Mouse (Mus musculus) retina, adult 2 months (tissue): Measurements from ENCODE around the gene D130043K22Rik.

Experiments used
- DNase-seq: peaks from one replicate; pipeline ENCODE4 v3.0.0-alpha.2; 2012; ENCODE audit warnings: low read depth, low spot score

Gene D130043K22Rik

DNA sequence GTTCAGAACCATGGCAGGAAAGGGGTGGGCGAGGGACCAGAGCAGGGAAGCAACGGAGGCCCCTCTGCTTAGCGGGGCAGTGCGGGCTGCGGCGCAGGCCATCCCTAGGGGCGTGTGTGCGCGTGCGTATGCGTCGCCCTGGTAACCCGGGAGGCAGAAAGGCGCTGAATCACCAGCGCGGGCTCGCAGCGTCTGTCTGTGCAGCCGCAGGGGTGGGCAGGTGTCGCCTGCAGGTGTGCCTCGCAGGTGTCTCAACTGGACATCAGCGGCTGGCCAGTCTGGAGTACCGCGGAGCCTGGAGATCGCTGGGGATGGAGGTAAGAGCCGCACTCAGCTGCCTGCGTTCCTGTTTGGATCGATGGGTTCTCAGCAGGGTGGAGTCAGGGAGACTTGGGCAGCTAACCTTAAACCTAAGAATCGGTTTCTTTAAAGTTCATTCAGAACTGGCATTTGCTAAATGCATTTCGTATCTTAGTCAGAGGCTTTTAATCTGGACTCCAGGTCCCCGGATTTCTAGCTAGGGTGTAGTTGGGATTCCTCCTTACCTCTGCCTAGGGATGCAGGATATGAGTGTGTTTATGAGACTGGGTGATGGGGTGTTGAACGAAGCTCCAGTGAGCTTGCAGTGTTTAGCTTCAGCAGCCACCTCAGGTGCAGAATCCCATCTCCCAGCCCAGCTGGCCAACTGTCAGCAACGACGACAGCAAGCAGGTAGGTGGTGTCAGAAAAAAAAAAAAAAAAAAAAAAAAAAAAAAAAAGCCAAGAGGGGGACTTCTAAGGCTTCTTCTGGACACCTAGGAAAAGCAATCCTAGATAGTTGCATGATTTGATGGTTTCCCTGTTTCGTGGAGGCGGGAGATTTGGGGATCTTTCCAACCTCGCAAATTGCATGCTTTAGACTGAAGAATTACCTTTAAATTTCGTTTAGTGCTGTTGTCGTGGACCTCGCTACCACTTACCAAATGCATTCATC, at the start of gene D130043K22Rik:
TSS of gene D130043K22Rik (plus strand) at position 153 of the 973 bp plus-strand sequence.
- DNase-seq = no peak

- DNase-seq = no peak
Observed at GRCm38 (mm10) chr13:24798686-24799085, 46.2 kb upstream of the D130043K22Rik start.

DNA sequence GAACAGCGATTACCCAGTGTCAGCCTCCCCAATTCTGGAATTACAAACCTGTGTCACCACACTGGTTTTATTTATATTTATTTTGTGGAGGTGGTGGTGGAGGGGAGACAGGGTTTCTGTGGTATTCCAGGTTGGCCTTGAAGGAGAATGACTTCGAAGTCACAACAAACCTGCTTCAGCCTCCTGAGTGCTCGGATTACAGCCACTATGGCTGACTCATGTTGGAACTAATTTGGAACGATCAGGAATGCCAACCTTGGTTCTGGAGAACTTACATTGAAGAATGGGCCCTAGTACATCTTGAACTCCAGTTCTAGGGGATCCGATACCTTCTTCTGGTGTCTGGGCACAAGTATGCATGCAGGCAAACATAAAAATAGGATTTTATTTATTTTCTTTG, 45.6 kb upstream of the D130043K22Rik start:
- DNase-seq = no peak

DNA sequence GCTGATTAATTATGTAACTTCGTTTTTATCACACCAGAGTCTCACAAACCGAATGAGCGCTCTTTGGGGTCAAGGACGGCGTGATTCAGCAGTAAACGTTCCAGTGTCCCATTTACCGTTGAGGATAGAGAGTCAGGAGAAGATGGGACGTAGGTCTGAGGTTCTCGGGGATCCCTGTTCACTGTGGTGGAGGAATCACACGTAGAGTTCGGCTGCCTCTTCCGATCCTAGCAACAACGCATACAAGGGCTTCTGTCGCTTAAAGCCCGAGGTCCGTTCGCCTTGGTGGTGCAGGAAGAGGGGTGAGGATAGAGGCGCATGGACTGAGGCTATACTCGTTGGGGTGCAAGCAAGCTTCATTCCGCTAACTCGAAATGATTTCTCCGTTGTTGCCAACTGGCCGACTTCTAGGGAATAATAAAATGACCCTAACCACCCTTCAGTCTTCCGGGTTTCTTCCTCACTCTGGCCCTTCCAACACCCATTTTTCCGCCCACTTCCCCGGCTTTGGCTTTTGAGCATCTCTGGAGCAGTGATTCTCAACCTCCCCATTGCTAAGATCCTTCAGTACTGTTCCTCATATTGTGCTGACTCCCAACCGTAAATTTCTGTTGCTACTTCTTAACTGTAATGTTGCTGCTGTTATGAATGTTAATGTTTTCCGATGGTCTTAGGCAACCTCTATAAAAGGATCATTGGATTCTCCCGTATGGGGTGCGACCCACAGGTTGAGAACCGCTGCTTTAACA, 44.8 kb upstream of the D130043K22Rik start:
- DNase-seq = peak; percentile 23

DNA sequence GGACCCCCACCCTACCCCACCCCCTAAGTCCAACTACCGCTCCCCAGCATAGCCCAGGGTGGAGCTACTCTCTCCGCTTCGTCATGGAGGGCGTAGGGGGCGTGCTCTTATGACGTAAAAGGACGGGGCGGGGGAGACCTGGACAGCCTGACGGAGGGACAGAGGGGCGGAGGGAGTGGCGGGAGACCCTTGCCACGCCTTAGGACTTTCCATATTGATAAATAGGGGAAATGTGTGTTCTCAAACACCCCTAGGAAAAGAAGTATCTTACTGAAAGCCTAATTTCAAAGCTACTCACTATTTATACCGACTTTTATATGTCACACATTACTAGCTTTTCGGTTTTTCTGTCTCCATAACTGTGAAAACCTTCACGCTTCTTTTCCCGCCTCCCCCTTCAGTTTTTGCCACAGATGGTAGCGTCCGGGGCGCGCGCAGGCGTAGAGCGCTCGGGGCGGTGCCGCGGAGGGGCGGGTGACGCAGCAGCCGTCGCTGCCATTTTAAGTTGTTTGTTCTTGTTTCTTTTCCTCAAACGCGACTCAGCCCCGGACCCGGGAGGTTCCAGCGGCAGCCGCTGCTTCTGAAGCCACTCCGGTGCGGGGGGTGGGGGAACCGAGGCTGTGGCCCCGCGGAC, 44.1 kb upstream of the D130043K22Rik start:
- peak; percentile 95 for DNase-seq

GRCm38 (mm10) chr13:24801308-24801921, 43.5 kb upstream of the D130043K22Rik start, which contains the start of gene BC005537:
Gene BC005537, plus strand, starts transcription at chr13:24801657.
- peak; percentile 26 for DNase-seq

DNA sequence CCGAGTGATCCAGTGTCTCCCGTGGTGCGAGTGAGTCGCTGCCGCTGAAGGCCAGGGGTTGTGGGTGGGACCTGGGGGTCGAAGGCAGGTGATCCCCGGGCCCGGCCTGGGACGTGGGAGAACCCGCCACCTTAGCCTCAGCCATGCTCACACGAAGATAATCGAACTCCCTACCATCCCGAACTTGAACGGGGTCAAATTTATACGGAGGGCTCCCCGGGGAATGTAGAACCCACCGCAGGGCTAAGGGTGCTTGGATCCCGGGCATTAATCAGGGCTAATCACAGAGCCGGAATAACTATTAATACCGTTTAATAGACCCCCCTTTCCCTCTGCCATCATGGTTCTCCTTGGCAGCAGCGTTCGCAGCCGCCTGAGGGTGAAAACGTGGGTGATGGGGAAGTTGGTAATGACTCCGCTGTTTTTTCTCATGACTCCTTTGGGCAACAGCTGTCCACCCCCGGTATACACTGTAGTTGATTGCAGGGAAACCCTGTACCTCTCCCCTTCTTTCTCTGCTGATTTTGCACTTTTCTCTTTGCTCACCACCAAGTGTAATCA, 42.7 kb upstream of the D130043K22Rik start:
- DNase-seq = no peak

DNA sequence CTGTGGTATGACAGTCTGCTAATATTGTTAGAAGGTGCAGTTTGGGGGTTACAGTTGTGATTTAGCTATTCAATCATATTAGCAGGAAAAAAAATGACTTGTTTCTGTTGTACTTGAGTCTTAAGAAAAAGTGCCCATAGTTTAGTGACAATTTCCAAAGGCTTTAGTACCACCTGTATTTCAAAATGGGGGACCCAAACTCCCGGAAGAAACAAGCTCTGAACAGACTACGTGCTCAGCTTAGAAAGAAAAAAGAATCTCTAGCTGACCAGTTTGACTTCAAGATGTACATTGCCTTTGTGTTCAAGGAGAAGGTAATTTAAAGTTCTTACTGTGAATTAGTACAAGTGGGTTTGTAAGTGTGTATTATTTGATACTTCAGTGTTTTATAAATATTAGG, 41.7 kb upstream of the D130043K22Rik start:
- no peak for DNase-seq

DNA sequence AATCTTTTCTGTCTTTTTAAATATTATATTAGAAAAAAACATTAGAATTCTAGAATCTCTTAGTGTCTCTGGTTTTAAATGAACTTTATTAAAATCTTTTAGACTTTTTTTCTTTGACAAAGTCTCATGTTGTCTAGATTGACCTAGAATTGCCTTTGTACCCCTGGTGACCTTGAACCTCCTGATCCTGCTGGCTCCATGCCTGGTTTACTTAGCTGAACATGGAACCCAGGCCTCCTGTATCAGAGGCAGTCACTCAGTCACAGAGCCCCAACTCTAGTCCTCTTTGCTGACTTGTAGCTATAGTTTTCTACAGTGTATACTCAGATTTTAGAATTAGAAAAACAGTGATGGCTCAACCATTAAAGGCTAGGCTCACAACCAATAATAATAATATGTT, 38.9 kb upstream of the D130043K22Rik start:
- no peak for DNase-seq

DNA sequence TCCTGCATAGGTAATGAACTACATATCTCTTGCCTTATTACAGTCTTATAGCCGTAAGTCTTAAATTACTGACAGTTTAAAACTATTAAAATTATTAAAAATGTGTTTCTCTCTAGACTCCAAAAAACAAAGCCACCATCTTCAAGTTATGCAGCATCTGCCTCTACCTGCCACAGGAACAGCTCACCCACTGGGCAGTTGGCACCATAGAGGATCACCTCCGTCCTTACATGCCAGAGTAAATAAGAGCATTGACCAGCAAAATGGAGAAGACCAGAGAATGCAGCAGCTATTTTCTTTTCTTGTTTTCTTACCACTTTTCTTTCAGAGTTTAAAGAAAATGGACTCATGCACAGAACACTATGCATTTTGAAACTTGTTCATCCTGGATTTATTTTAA, 32.4 kb upstream of the D130043K22Rik start:
- DNase-seq = no peak

DNA sequence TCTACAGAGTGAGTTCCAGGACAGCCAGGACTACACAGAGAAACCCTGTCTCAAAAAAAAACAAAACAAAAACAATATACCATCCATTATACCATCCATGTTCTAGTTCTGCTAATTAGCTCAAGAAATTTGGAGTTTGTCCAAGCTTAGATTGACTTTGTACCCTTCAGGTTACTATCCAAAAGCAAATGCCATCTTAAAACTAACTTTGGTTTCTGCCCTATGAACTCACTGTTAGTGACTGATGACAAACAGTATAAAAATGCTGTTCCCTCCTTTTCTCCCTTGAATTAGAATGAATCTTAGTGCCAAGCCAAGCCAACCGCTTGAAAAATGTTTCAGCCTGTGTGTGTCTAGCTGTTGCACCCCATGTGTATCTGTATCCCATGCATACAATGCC, 30.3 kb upstream of the D130043K22Rik start:
- no peak for DNase-seq

DNA sequence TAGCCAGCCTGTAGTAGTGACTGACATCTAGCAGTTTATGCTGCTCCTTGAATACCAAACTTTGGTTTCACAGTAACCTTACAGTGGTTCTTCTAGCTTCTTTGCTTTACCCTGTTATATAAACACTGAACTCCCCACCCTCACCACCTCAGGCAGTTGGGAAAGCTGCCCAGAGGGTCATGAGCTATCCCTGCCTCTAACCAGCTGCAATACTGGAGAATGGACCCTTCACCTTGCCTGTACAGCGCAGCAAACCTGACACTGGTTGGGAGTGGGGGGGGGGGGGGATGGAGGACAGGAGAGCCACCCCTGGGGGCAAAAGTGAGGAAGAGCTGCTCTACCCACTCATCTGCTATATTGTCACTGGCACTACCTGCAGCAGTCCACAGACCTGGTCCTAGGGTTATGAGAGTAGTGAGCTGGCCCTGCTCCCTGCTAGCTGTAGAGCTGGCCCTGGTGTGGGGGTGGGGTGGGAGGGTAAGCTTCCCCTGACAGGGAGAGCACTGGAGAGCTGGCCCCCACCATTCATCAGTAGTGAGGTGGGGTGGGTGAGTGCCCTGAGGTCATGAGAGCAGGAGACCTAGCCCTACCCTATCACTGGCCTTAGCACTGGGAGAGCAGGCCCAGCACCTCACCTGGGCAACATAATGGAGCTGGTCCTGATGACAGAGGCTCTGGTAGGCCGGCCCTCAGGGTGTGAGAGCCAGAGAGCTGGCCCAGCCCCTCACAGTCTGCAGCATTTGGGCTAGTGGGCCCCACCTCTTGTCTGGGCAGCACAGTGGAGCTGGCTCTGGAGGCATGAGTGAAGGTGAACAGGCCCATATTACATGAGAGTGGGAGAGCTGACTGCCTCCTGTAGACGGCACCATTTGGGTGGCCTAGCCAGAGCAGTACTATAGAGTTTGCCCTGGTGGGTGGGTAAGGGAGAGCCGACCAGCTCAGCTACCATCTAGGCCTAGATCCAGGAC, 28.5 kb upstream of the D130043K22Rik start:
- no peak for DNase-seq

DNA sequence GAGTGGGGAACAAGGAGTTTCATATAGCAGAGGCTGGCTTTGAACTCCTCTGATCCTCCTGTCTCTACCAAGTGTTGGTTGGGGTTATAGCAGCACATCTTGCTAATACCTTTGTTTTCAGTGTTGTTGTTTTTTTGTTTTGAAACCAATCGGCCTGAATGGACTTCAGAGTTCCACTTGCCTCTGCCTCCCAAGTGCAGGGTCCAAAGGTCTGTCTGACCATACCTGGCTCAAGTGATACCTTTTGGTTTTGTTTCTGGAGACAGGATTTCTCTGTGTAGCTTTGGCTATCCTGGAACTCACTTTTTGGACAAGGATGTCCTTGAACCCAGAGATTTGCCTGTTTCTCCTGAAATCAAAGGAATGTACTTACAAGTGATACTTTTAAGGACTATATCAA, 25.0 kb upstream of the D130043K22Rik start:
- no peak for DNase-seq

DNA sequence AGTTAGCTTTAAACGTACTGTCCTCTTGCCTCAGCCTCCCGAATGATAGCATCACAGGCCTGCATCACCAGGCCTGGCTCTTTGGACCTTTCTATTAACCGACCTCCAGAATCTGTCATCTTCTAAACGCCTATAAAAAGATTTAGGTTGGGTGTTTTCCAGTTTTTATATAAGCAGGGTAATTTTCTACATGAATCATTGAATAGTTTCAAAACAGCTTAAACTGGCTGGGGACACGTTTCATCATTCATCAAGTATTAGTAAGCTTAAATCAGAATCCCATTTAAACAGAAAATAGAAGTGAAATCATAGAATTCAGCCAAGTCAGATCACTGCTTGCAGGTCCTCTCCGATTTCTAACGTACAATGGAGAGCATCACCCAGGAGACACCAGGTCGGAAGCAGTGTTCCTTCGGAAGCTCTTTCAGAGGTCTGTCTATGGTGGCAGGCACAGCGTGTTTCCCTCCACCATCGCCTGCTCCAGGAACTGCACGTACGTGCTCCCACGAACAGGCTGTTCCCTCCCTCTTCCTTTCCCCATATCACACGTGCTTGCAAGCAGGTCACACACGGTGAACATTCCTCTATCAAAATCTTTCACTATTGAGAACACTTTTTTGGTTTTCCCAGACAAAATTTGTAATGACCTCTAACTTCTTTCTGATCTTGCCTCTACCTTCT, 22.1 kb upstream of the D130043K22Rik start:
- DNase-seq = no peak

- DNase-seq = no peak
Observed at GRCm38 (mm10) chr13:24824647-24825046, 20.3 kb upstream of the D130043K22Rik start.

DNA sequence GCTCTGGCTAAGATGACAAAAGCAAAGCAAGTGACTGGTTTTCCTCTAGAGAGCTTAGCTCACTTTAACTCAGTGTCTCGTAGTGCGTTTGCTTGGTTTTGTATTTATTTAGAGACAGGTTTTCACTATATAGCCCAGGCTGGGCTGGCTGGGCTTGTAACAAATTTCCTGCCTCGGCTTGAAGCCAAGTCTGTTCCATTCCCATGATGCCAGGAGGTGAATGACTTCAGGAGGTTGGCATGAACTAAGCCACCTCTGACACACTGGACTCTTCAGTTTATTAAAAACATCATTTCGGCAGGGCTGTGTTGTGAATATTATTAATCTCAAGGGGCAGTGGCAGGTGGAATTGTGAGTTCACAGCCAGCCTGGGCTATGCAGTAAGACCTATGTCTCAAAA, 19.3 kb upstream of the D130043K22Rik start:
- DNase-seq = no peak

GRCm38 (mm10) chr13:24826116-24826515, 18.8 kb upstream of the D130043K22Rik start:
- DNase-seq = no peak

DNA sequence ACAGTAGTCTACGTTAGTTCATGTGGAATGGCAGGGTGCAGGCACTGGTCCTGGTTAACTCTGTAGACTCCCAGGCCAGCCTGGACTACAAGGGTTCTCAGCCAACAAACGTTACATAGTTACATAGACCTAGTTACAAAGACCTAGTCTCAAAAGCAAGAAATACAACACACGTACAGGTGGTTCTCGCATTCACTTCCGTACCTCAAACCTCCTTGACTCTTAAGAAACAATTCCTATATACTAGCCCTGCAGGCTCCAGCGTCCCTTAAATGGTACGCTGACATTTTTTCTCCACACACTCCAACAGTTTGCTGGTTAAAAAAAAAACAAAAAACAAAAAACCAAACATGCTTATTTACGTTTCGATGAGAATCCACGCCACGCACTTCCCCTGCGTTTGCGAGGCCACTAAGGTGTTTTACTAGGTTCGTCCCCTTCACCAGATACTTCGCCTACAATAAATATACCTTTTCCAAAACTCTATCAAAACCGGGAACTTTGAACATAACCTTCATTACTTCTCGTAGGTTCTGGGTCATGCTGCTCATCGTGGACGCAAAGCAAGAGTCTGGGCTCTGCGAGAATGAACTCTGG, 14.1 kb upstream of the D130043K22Rik start:
- DNase-seq = no peak
